Mouse (Mus musculus): ENCODE results near the gene Naa50.
A peak's percentile ranks its signal among the peaks of the same experiment; 100 is the strongest.

Gene Naa50

GRCm38 (mm10) chr16:44140186-44140787 lies 657 bp downstream of the Naa50 start:
- peak; percentile 42 for DNase-seq (ENCODE audit: low spot score)

GRCm38 (mm10) chr16:44141483-44141882 lies 1.9 kb downstream of the Naa50 start:
- no peak for DNase-seq (ENCODE audit: low spot score)

- no peak for DNase-seq (ENCODE audit: low spot score)
Measured at GRCm38 (mm10) chr16:44149002-44149767, 9.6 kb downstream of the Naa50 start.

GRCm38 (mm10) chr16:44154497-44155057 lies 14.9 kb downstream of the Naa50 start:
- no peak for DNase-seq (ENCODE audit: low spot score)

GRCm38 (mm10) chr16:44159325-44159724 lies 19.7 kb downstream of the Naa50 start:
- DNase-seq (ENCODE audit: low spot score), result no peak

GRCm38 (mm10) chr16:44163831-44164230 lies 24.2 kb downstream of the Naa50 start:
- DNase-seq (ENCODE audit: low spot score), result no peak

- no peak for DNase-seq (ENCODE audit: low spot score)
Measured at GRCm38 (mm10) chr16:44165182-44165581, 25.6 kb downstream of the Naa50 start.

GRCm38 (mm10) chr16:44168990-44169389 lies 29.4 kb downstream of the Naa50 start:
- DNase-seq (ENCODE audit: low spot score), result no peak

- DNase-seq (ENCODE audit: low spot score), result peak; percentile 90
Measured at GRCm38 (mm10) chr16:44172297-44173154, 32.9 kb downstream of the Naa50 start.

GRCm38 (mm10) chr16:44173155-44173941 lies 33.7 kb downstream of the Naa50 start, which contains the start of gene Usf3:
Gene Usf3 (plus strand): TSS chr16:44173246.
- peak; percentile 45 for DNase-seq (ENCODE audit: low spot score)

- no peak for DNase-seq (ENCODE audit: low spot score)
Measured at GRCm38 (mm10) chr16:44173966-44174530, 34.4 kb downstream of the Naa50 start.

GRCm38 (mm10) chr16:44175001-44175400 lies 35.4 kb downstream of the Naa50 start:
- DNase-seq (ENCODE audit: low spot score), result no peak

GRCm38 (mm10) chr16:44176511-44176910 lies 36.9 kb downstream of the Naa50 start:
- no peak for DNase-seq (ENCODE audit: low spot score)

- DNase-seq (ENCODE audit: low spot score), result no peak
Measured at GRCm38 (mm10) chr16:44178555-44178954, 38.9 kb downstream of the Naa50 start.

- DNase-seq (ENCODE audit: low spot score), result no peak
Measured at GRCm38 (mm10) chr16:44182597-44182996, 43.0 kb downstream of the Naa50 start.

GRCm38 (mm10) chr16:44184769-44185168 lies 45.1 kb downstream of the Naa50 start:
- DNase-seq (ENCODE audit: low spot score), result no peak

GRCm38 (mm10) chr16:44187172-44187571 lies 47.5 kb downstream of the Naa50 start:
- no peak for DNase-seq (ENCODE audit: low spot score)

- DNase-seq (ENCODE audit: low spot score), result no peak
Measured at GRCm38 (mm10) chr16:44188766-44189165, 49.1 kb downstream of the Naa50 start.

- no peak for DNase-seq (ENCODE audit: low spot score)
Measured at GRCm38 (mm10) chr16:44190032-44190431, 50.4 kb downstream of the Naa50 start.

GRCm38 (mm10) chr16:44190968-44191367 lies 51.3 kb downstream of the Naa50 start:
- DNase-seq (ENCODE audit: low spot score), result no peak

GRCm38 (mm10) chr16:44199066-44199703 lies 59.6 kb downstream of the Naa50 start:
- DNase-seq (ENCODE audit: low spot score), result no peak
